27 mouse cellular contexts compared by ENCODE assay signal in genomic region chr16:43732900-43733299, GRCm38 (mm10). TPM values are rescaled to one million over a fixed set of nuclear protein-coding genes. Genes with fewer than 3 reads are reported as not detected.
A peak's percentile ranks its signal among the peaks of the same experiment; 100 is the strongest.
DNase-seq lines count a peak whose midpoint lies in the region; ATAC-seq and TF ChIP-seq lines count a peak whose summit lies in the region.
"Had no signal": no experiment of that assay in that cellular context is flagged by ENCODE, and none has a peak within 500 bp of the region (broad histone marks: within the 10 kb centered on the region; RNA-seq: fewer than 3 reads in every experiment).

No protein-coding gene starts in this region.

- H3K4me3 ChIP-seq in forebrain, embryonic 16.5 days (replicated peaks; ENCODE audit: low read length), result no peak overlapping the region
- H3K4me3 ChIP-seq in forebrain, embryonic 14.5 days (ENCODE audit: low read depth, low read length), result no peak overlapping the region
- H3K4me3 ChIP-seq in MEL (ENCODE audit: control insufficient read depth in 1 of 2, insufficient read depth in 1 of 2, low read depth in 2 of 2, low read length in 2 of 2), result no peak overlapping the region

- WGBS in forebrain, embryonic 16.5 days, result 83% methylated on average over 5 of the region's 5 CpGs
- WGBS in forebrain, embryonic 14.5 days, result 84% methylated on average over 5 of the region's 5 CpGs

- TF ChIP-seq CTCF in MEL (IDR thresholded peaks at IDR 0.05 in 2 of 3, conservative IDR thresholded peaks at IDR 0.05 in 1 of 3; ENCODE audit: control insufficient read depth in 1 of 3, insufficient read depth in 1 of 3, low read depth in 2 of 3, low read length in 3 of 3, poor library complexity in 1 of 3, severe bottlenecking in 1 of 3), result no peak
- TF ChIP-seq CTCF in brain, embryonic 14.5 days (IDR thresholded peaks at IDR 0.05; ENCODE audit: borderline replicate concordance, extremely low read depth, insufficient read depth, insufficient read length), result no peak

- DNase-seq in forebrain, embryonic 14.5 days (ENCODE audit: low spot score), result no peak
- DNase-seq in MEL (ENCODE audit: low read depth, low spot score), result no peak
- DNase-seq in brain, embryonic 14.5 days (ENCODE audit: low read depth), result peak; percentile 58
- DNase-seq in yolk sac, embryonic 10.5 days (ENCODE audit: low spot score), result no peak
- no peak for DNase-seq in adrenal gland, adult (ENCODE audit: inconsistent age in 2 of 2, low spot score in 1 of 2)
- DNase-seq: adrenal gland, adult 2 months; adrenal gland, adult 8-10 months; adrenal gland, postnatal 10 days; adrenal gland, postnatal 14 days; adrenal gland, postnatal 25 days; adrenal gland, postnatal 36 days; B cell, adult 2 months; cerebellum, adult 11 months; cerebellum, adult 11-12 months; cerebellum, adult 18-20 months; cerebellum, adult 2 months; cerebellum, adult 8-10 months; cerebellum, adult 9-10 months had no signal

- H3K79me2 ChIP-seq in MEL (ENCODE audit: control insufficient read depth, insufficient read depth, low read length, poor library complexity), result no peaks in the 10 kb centered on the region

- no peaks in the 10 kb centered on the region for H3K9me3 ChIP-seq in forebrain, embryonic 16.5 days (ENCODE audit: control insufficient read depth, low read length)
- no peaks in the 10 kb centered on the region for H3K9me3 ChIP-seq in forebrain, embryonic 14.5 days (replicated peaks; ENCODE audit: control insufficient read depth, low read length)
- H3K9me3 ChIP-seq in MEL (replicated peaks; ENCODE audit: insufficient read depth, low read length), result no peaks in the 10 kb centered on the region

- TF ChIP-seq RAD21 in MEL (IDR thresholded peaks at IDR 0.05; ENCODE audit: low read depth, low read length), result no peak

- peak; percentile 62; the same call in 1 of the 2 replicates for ATAC-seq in forebrain, embryonic 16.5 days
- ATAC-seq in forebrain, embryonic 14.5 days, result no peak
- ATAC-seq: activated CD4-positive, CD25-positive, alpha-beta regulatory T cell, adult 4 months; CD4-positive, CD25-positive, alpha-beta regulatory T cell, adult 4 months; Patski had no signal

- H3K4me2 ChIP-seq in forebrain, embryonic 16.5 days (ENCODE audit: low read length), result no peak overlapping the region
- no peak overlapping the region for H3K4me2 ChIP-seq in forebrain, embryonic 14.5 days (ENCODE audit: low read length)

- peaks cover 8% of the 10 kb centered on the region for H3K4me1 ChIP-seq in forebrain, embryonic 16.5 days (replicated peaks; ENCODE audit: control insufficient read depth, insufficient read depth, low read length)
- no peaks in the 10 kb centered on the region for H3K4me1 ChIP-seq in forebrain, embryonic 14.5 days (ENCODE audit: control insufficient read depth, insufficient read depth, low read length)
- peaks cover 4 to 37% of the 10 kb centered on the region in 2 experiments; a peak in 3 of 4 replicates for H3K4me1 ChIP-seq in MEL (ENCODE audit: control insufficient read depth in 1 of 2, insufficient read depth in 2 of 2, low read length in 2 of 2)

- TF ChIP-seq EP300 in MEL (IDR thresholded peaks at IDR 0.05; ENCODE audit: low read depth in 1 of 2, low read length in 2 of 2), result no peak

- TF ChIP-seq POLR2A in MEL (IDR thresholded peaks at IDR 0.05; ENCODE audit: control insufficient read depth in 1 of 2, insufficient read depth in 1 of 2, low read depth in 1 of 2, low read length in 2 of 2, poor library complexity in 1 of 2), result no peak
- TF ChIP-seq POLR2A in brain, embryonic 14.5 days (IDR thresholded peaks at IDR 0.05; ENCODE audit: borderline replicate concordance, extremely low read depth, insufficient read depth, insufficient read length, poor library complexity, severe bottlenecking), result no peak

- no peaks in the 10 kb centered on the region for H3K27me3 ChIP-seq in forebrain, embryonic 16.5 days (replicated peaks; ENCODE audit: control insufficient read depth, insufficient read depth, low read length)
- H3K27me3 ChIP-seq in forebrain, embryonic 14.5 days (replicated peaks; ENCODE audit: control insufficient read depth, insufficient read depth, low read length), result no peaks in the 10 kb centered on the region
- no peaks in the 10 kb centered on the region for H3K27me3 ChIP-seq in MEL (ENCODE audit: control insufficient read depth in 1 of 2, insufficient read depth in 2 of 2, low read length in 2 of 2)
- H3K27me3 ChIP-seq: Patski had no signal

- no peak overlapping the region for H3K27ac ChIP-seq in forebrain, embryonic 16.5 days (ENCODE audit: low read length)
- H3K27ac ChIP-seq in forebrain, embryonic 14.5 days (ENCODE audit: low read depth, low read length), result no peak overlapping the region
- no peak overlapping the region for H3K27ac ChIP-seq in MEL (ENCODE audit: control insufficient read depth, low read depth, low read length)

- H3K9ac ChIP-seq in forebrain, embryonic 16.5 days (replicated peaks; ENCODE audit: low read depth, low read length), result no peak overlapping the region
- no peak overlapping the region for H3K9ac ChIP-seq in forebrain, embryonic 14.5 days (ENCODE audit: low read length)
- no peak overlapping the region for H3K9ac ChIP-seq in MEL (ENCODE audit: control insufficient read depth, low read depth, low read length, poor library complexity, severe bottlenecking)

- H3K36me3 ChIP-seq in forebrain, embryonic 16.5 days (ENCODE audit: control insufficient read depth, insufficient read depth), result no peaks in the 10 kb centered on the region
- no peaks in the 10 kb centered on the region for H3K36me3 ChIP-seq in forebrain, embryonic 14.5 days (ENCODE audit: control insufficient read depth, insufficient read depth, low read length)
- H3K36me3 ChIP-seq in MEL (ENCODE audit: control insufficient read depth in 1 of 2, insufficient read depth in 2 of 2, low read length in 2 of 2), result peaks cover 0 to 37% of the 10 kb centered on the region in 2 experiments; a peak in 2 of 4 replicates
- H3K36me3 ChIP-seq: G1E had no signal

TF ChIP-seq in MEL, 35 proteins besides CTCF, POLR2A, EP300 and RAD21:
- TF ChIP-seq HCFC1 (IDR thresholded peaks at IDR 0.05; ENCODE audit: low read depth, low read length), result no peak
- 0 out of 2 replicates have a peak, but pooled peaks have one; percentile 7 for TF ChIP-seq ZNF384 (IDR thresholded peaks at IDR 0.05; ENCODE audit: low read depth, low read length)

RNA-seq across cellular contexts. Expression of gene Drd3, which starts 20.9 kb away (rescaled TPM):
- polyA plus RNA-seq in forebrain, embryonic 16.5 days (2015; fragmentation: Nextera tagmentation; extraction: Ambion mirVana), result not detected in 2 replicates
- 0.12 and 0.13 TPM in 2 replicates for polyA plus RNA-seq in forebrain, embryonic 14.5 days (2014; fragmentation: Nextera tagmentation; extraction: Ambion mirVana)
- not detected in 2 replicates for total RNA-seq in MEL (2012; rRNA removed)
- not detected for polyA plus RNA-seq in MEL (2012; ENCODE audit: insufficient read depth in 1 of 2, insufficient read length in 2 of 2, low read depth in 1 of 2, low replicate concordance in 2 of 2, missing spikeins in 1 of 2)
- polyA plus RNA-seq in brain, embryonic 14.5 days (2012; rRNA removed), result 0.14 and 0.32 TPM in 2 replicates
- total RNA-seq: adrenal gland, adult 18-20 months; adrenal gland, adult 2 months; adrenal gland, adult 8-10 months; adrenal gland, postnatal 10 days; adrenal gland, postnatal 14 days; adrenal gland, postnatal 25 days; adrenal gland, postnatal 36 days; adrenal gland, postnatal 4 days; CH12.LX; G1E had no signal
- polyA plus RNA-seq: activated CD4-positive, CD25-positive, alpha-beta regulatory T cell, adult 4 months; C2C12; CD4-positive, CD25-positive, alpha-beta regulatory T cell, adult 4 months; G1E; Patski had no signal
